Mouse (Mus musculus) gastrocnemius, adult 18-20 months (tissue): ENCODE measurements around the gene Sec24d. TPM values are rescaled to one million over a fixed set of nuclear protein-coding genes. Genes with fewer than 3 reads are reported as not detected.
"Not testable (repeated sequence)": the region's sequence is repeated elsewhere in the genome, so short reads cannot be mapped to it uniquely, and the experiment has no call there.

Source experiments
- DNase-seq: peaks from one replicate; pipeline ENCODE4 v3.0.0; 2021; ENCODE audit warnings: low spot score
- total RNA-seq, 2 experiments: library from RNA; stranded (reverse); gene quantifications; 2 replicates each; pipeline ENCODE4 v1.2.3; 2021

Gene Sec24d
- total RNA-seq, 2 experiments from 2014 or later = 4.9 to 9.4 TPM

- DNase-seq = no peak
Measured at GRCm38 (mm10) chr3:123337853-123338252, 70.6 kb downstream of the Sec24d start.

- DNase-seq = peak; percentile 30
Measured at GRCm38 (mm10) chr3:123338666-123339195, 71.5 kb downstream of the Sec24d start.

- DNase-seq = no peak
Measured at GRCm38 (mm10) chr3:123341049-123341448, 73.8 kb downstream of the Sec24d start.

GRCm38 (mm10) chr3:123343690-123344089 is 76.4 kb downstream of the Sec24d start:
- no peak for DNase-seq

GRCm38 (mm10) chr3:123348080-123348802 is 81.0 kb downstream of the Sec24d start:
- no peak for DNase-seq

- no peak for DNase-seq
Measured at GRCm38 (mm10) chr3:123350602-123351001, 83.3 kb downstream of the Sec24d start.

GRCm38 (mm10) chr3:123351519-123351918 is 84.3 kb downstream of the Sec24d start:
- DNase-seq = peak; percentile 12

GRCm38 (mm10) chr3:123353183-123353582 is 85.9 kb downstream of the Sec24d start:
- peak; percentile 51 for DNase-seq

GRCm38 (mm10) chr3:123353661-123354060 is 86.4 kb downstream of the Sec24d start:
- no peak for DNase-seq

- peak; percentile 39 for DNase-seq
Measured at GRCm38 (mm10) chr3:123354388-123354787, 87.1 kb downstream of the Sec24d start.

GRCm38 (mm10) chr3:123356377-123356991 is 89.2 kb downstream of the Sec24d start:
- DNase-seq = no peak

- not testable (repeated sequence) for DNase-seq
Measured at GRCm38 (mm10) chr3:123366820-123367219, 99.6 kb downstream of the Sec24d start.

- peak; percentile 28 for DNase-seq
Measured at GRCm38 (mm10) chr3:123369161-123369560, 101.9 kb downstream of the Sec24d start.

GRCm38 (mm10) chr3:123370927-123371326 is 103.7 kb downstream of the Sec24d start:
- DNase-seq = no peak

- DNase-seq = peak; percentile 70
Measured at GRCm38 (mm10) chr3:123371766-123372535, 104.7 kb downstream of the Sec24d start.

- no peak for DNase-seq
Measured at GRCm38 (mm10) chr3:123376562-123376961, 109.3 kb downstream of the Sec24d start.

GRCm38 (mm10) chr3:123384435-123384834 is 117.2 kb downstream of the Sec24d start:
- no peak for DNase-seq

- no peak for DNase-seq
Measured at GRCm38 (mm10) chr3:123385118-123385485, 117.8 kb downstream of the Sec24d start.

- DNase-seq = peak; percentile 98
Measured at GRCm38 (mm10) chr3:123385486-123386156, 118.4 kb downstream of the Sec24d start, which contains the start of gene Mettl14. Gene Mettl14 (minus strand): TSS chr3:123386108.

- DNase-seq = not testable (repeated sequence)
Measured at GRCm38 (mm10) chr3:123386157-123386780, 119.0 kb downstream of the Sec24d start.

- no peak for DNase-seq
Measured at GRCm38 (mm10) chr3:123391180-123391579, 123.9 kb downstream of the Sec24d start.
